Mouse (Mus musculus) midbrain, embryonic 13.5 days (tissue): ENCODE data around the gene Best2. TPM values are rescaled to one million over a fixed set of nuclear protein-coding genes. Genes with fewer than 3 reads are reported as not detected.

ENCODE experiments used
- ATAC-seq: fragments of 200-750 bp; cut with Nextera tagmentation; 2 replicates; pipeline ENCODE4 v1.8.0; 2017; ENCODE audit warnings: mild to moderate bottlenecking, moderate TSS enrichment, moderate library complexity
- H3K27ac ChIP-seq: fragments of 300-500 bp; sonication (generic); 2 replicates; pipeline ENCODE4 v1.5.1; 2015; ENCODE audit warnings: inconsistent platforms, mild to moderate bottlenecking, moderate library complexity
- H3K27me3 ChIP-seq: fragments of 300-500 bp; sonication (generic); 2 replicates; pipeline ENCODE4 v1.6.1; 2015; ENCODE audit warnings: mild to moderate bottlenecking, inconsistent platforms
- H3K36me3 ChIP-seq: fragments of 300-500 bp; sonication (generic); 2 replicates; pipeline ENCODE4 v1.6.1; 2015; ENCODE audit warnings: mild to moderate bottlenecking, inconsistent platforms
- H3K4me1 ChIP-seq: fragments of 300-500 bp; sonication (generic); replicated peaks from 2 replicates; pipeline ENCODE4 v1.6.1; 2015; ENCODE audit warnings: inconsistent platforms
- H3K4me2 ChIP-seq: fragments of 300-500 bp; sonication (generic); replicated peaks from 2 replicates; pipeline ENCODE4 v1.6.1; 2015; ENCODE audit warnings: moderate library complexity, mild to moderate bottlenecking, inconsistent platforms
- H3K4me3 ChIP-seq: fragments of 300-500 bp; sonication (generic); replicated peaks from 2 replicates; pipeline ENCODE4 v1.5.1; 2015; ENCODE audit warnings: mild to moderate bottlenecking, inconsistent platforms
- H3K9ac ChIP-seq: fragments of 300-500 bp; sonication (generic); replicated peaks from 2 replicates; pipeline ENCODE4 v1.6.1; 2015; ENCODE audit warnings: mild to moderate bottlenecking, inconsistent platforms
- H3K9me3 ChIP-seq: fragments of 300-500 bp; sonication (generic); 2 replicates; pipeline ENCODE4 v1.6.1; 2016; ENCODE audit warnings: mild to moderate bottlenecking, inconsistent platforms
- whole genome bisulfite sequencing: fragments of 180-500 bp; shearing (Covaris S2); methylation state at CpG from one replicate; pipeline ENCODE4 v1.1.7; 2015; 5-methylcytosine and 5-hydroxymethylcytosine counted together
- polyA plus RNA-seq: library from polyadenylated mRNA; unstranded; fragments of >200 nt; fragmentation: Nextera tagmentation; extraction: Ambion mirVana; gene quantifications from 2 replicates; pipeline ENCODE4 v1.2.1, GENCODE M21; 2015

The Best2 gene
- polyA plus RNA-seq, 1 experiment from 2014 or later, result not detected

DNA sequence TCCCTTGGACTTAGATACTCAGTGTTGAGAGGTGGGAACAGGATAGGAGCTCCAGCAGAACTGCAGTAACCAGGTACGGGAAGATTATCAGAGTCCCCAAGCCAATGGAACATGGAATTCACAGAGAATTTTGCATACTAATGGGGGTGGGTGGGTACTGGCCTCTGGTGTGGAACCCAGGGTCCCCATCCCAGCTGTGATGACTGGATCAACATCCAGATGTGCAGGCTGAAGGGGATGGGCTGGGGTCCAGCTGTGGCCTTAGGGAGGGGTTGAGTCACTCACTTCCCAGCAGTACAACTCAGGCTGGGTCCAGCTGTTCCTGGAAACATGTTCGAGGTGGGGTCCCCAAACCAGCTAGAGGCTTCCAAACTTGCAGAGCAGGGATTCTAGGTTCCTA is 26.4 kb downstream of the Best2 start:
- ATAC-seq, result no peak
- Histone ChIP-seq H3K36me3 (no peaks in the 10 kb centered on the region), H3K9ac (no peak overlapping the region), H3K27me3 (peaks cover 41% of the 10 kb centered on the region), H3K9me3 (no peaks in the 10 kb centered on the region), H3K4me3 (no peak overlapping the region), H3K4me2 (no peak overlapping the region), H3K4me1 (peaks cover 32% of the 10 kb centered on the region), H3K27ac (no peak overlapping the region)
- WGBS, result 60% methylated on average over 2 of the region's 2 CpGs

DNA sequence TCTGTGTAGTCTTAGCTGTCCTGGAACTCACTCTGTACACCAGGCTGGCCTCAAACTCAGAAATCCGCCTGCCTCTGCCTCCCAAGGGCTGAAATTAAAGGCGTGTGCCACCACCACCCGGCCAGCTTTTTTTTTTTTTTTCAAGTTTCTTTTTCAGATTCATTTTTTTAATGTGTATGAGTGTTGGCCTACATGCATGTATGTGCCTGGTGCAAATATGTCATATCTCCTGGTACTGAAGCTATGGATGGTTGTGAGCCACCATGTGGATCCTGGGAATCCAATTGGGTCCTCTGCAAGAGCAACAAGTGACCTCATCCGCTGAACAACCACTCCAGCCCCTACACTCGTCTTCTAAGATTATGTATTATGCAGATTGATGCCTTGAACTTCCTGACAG is 26.9 kb downstream of the Best2 start:
- Histone ChIP-seq H3K36me3 (no peaks in the 10 kb centered on the region), H3K4me1 (peaks cover 32% of the 10 kb centered on the region), H3K4me2 (no peak overlapping the region), H3K9me3 (no peaks in the 10 kb centered on the region), H3K27ac (no peak overlapping the region), H3K9ac (no peak overlapping the region), H3K27me3 (peaks cover 45% of the 10 kb centered on the region), H3K4me3 (no peak overlapping the region)
- no peak for ATAC-seq
- 81% methylated on average over 5 of the region's 5 CpGs for WGBS

DNA sequence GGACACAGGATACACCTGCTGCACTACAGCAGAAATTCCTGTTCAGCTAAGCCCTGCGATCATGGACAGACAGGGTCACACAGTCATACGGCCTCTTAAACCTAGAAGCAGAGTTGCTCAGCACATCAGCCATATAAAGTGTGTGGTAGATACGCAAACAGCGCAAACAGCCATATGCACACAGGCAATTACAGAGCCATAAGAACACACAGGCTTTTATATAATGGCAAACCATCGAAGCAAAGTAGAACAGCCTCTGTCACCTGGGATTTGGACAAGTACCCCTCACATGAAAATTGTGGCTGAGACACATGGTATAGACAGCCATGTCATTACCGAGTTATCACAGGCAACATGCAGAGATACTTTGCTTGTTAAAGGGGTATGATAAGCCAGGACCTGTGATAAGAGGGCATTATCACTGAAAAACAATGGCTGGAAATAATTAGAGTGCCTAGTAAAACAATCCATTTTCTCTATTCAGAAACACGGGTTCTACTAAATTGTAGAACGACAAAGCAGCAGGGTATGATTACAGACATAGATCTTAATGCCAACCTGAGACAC is 27.9 kb downstream of the Best2 start:
- H3K4me3 ChIP-seq, result peak overlapping the region; percentile 46
- peak overlapping the region; percentile 10; the same call in 1 of the 2 replicates for H3K27ac ChIP-seq
- peaks cover 38% of the 10 kb centered on the region for H3K4me1 ChIP-seq
- H3K4me2 ChIP-seq, result peak overlapping the region; percentile 89
- H3K9ac ChIP-seq, result peak overlapping the region; percentile 62; the same call in 1 of the 2 replicates
- ATAC-seq, result no peak
- WGBS, result 44% methylated on average over 8 of the region's 8 CpGs
- no peaks in the 10 kb centered on the region for H3K9me3 ChIP-seq
- peaks cover 51% of the 10 kb centered on the region for H3K27me3 ChIP-seq
- no peaks in the 10 kb centered on the region for H3K36me3 ChIP-seq

DNA sequence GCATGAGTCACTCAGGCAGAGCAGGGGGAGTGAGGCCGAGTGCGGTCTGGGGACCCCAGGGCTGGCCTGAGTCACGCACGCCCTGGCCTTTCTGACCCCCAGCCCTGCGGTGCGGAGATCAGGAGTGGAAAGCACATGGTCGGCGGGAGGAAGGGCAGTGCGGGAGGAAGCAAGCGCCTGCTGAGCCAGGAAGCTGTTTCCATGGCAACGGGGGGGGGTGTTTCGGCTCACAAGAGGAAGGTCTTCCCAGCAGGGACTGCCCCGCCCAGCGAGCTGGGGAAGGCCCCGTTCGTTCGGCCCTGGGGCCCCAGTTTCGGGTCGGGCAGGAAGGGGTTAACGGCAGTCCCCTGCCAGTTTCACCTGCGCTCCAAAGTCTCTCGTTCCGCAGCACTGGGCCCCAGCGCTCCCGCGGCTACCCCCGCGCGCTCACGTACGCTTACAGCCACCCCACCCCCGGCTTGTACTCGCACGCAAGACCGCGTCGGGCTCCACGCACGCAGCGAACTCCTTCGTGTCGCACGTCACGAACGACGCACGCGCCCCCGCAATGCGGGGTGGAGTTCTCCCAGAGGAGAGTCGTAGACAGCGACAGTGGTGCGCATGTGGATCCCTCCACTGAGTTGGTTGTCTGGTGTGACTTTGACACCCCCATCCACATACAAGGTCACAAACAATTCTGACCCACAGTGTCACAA is 28.5 kb downstream of the Best2 start:
- H3K27ac ChIP-seq, result peak overlapping the region; percentile 10; the same call in 1 of the 2 replicates
- peak; percentile 19; the same call in 1 of the 2 replicates for ATAC-seq

DNA sequence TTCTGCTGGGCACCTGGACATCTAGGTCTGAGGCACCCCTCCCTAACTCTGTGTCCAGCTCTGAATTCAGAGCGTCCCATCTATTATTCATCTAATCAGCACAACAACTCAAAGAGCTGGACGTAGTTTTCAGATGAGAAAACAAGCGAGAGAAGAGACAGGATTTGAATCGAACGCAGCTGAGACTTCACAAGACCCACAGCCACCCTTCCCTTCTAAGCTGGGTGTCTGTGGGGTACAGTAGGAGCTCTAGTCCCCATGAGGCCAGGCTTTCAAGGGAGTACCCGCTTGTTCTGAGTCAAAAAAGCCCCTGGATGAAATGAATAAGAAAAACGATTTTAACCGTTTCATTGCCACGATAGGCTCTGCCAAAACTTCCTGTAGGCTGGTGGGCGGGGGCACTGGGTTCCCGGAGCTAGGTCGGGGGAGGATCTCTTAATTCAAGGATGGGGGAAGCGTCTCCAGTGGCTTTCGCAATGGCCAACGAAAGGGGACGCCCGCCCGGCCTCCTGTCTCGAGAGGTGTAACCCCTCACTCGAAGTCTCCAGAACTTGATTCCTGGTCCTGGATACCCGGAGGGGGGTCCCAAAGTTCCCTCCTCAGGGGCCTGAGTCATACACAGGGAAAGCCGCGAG is 29.2 kb downstream of the Best2 start:
- Histone ChIP-seq H3K27ac (no peak overlapping the region), H3K36me3 (no peaks in the 10 kb centered on the region), H3K4me3 (peak overlapping the region; percentile 46), H3K4me1 (peaks cover 43% of the 10 kb centered on the region), H3K9me3 (no peaks in the 10 kb centered on the region), H3K9ac (peak overlapping the region; percentile 62), H3K27me3 (peaks cover 61% of the 10 kb centered on the region), H3K4me2 (peak overlapping the region; percentile 89)
- no peak for ATAC-seq
- WGBS, result under 1% methylated on average over 23 of the region's 23 CpGs

More for the DNA sequence above, 28.5 kb downstream of the Best2 start:
- peaks cover 55% of the 10 kb centered on the region for H3K27me3 ChIP-seq
- no peaks in the 10 kb centered on the region for H3K36me3 ChIP-seq
- whole genome bisulfite sequencing, result under 1% methylated on average over 53 of the region's 53 CpGs
- no peaks in the 10 kb centered on the region for H3K9me3 ChIP-seq
- H3K4me1 ChIP-seq, result peaks cover 39% of the 10 kb centered on the region
- H3K9ac ChIP-seq, result peak overlapping the region; percentile 62
- peak overlapping the region; percentile 89 for H3K4me2 ChIP-seq
- H3K4me3 ChIP-seq, result peak overlapping the region; percentile 46

DNA sequence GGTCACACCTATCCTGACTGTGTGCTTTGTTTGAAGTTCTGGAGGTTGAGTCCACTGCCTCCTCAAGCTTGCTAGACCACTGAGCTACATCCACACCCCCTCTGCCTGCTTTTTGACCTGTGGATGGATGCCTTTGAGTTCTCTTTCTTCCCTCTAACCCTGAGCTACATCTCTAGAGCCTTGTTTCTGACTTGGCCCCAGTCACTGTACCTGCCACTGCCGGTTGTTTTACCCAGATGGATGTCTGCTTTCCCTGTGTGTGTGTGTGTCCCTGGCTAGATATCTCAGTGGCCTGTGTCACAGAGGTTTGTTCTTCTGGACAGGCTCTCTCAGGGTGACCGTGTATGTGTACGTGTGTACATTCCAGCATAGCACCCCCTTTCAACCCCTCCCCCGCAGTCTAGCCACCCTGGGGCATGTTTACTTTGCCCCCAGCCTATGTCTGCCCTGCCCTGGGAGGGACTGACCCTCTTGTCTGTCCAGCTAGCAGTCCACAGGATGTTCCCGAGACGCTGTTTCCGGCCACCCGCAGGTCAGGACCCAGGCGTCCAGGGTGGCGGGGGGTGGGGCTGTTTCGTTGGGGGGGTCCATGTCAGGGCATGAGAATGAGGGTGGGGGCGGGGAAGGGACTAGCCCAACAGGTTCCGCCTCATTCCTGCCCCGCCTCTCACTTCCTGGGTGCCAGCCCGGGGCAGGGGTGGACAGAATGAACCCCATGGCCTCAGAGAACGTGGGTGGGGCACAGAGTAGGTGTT is 29.9 kb downstream of the Best2 start:
- H3K36me3 ChIP-seq, result no peaks in the 10 kb centered on the region
- H3K27ac ChIP-seq, result peak overlapping the region; percentile 44; the same call in 1 of the 2 replicates
- H3K27me3 ChIP-seq, result peaks cover 63% of the 10 kb centered on the region
- peak overlapping the region; percentile 62 for H3K9ac ChIP-seq
- H3K4me1 ChIP-seq, result peaks cover 49% of the 10 kb centered on the region
- ATAC-seq, result no peak
- peak overlapping the region; percentile 89 for H3K4me2 ChIP-seq
- H3K4me3 ChIP-seq, result no peak overlapping the region
- 13% methylated on average over 16 of the region's 16 CpGs for WGBS
- H3K9me3 ChIP-seq, result no peaks in the 10 kb centered on the region

DNA sequence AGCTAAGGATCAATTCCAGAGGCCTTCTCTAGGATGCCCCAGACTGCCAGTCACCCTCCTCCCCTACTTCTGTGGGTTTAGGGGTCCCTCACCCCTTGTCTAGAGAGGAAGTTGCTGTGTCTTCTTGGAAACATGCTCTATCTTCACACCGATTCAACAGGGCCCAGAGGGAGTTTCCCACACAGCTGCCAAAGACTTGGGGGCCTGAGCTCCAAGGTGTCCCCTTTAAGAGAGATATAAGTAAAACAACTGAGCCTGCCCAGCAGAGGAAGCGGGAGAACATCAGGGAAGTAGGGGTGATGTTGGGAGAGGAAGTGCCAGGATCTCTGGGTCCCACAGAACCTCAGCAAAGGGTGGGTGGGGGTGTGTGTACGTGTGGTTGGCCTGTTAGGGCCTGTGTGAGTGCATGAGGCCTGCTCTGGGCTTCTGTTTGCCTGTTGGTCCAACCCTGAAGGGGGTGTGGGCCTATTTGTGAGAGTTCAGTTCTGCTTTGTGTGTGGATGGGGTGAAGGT is 31.8 kb downstream of the Best2 start:
- peaks cover 64% of the 10 kb centered on the region for H3K4me1 ChIP-seq
- H3K4me2 ChIP-seq, result no peak overlapping the region
- H3K36me3 ChIP-seq, result no peaks in the 10 kb centered on the region
- no peaks in the 10 kb centered on the region for H3K9me3 ChIP-seq
- H3K27me3 ChIP-seq, result peaks cover 62% of the 10 kb centered on the region
- H3K9ac ChIP-seq, result no peak overlapping the region
- WGBS, result 57% methylated on average over 3 of the region's 3 CpGs
- no peak overlapping the region for H3K27ac ChIP-seq
- no peak overlapping the region for H3K4me3 ChIP-seq
- no peak for ATAC-seq

DNA sequence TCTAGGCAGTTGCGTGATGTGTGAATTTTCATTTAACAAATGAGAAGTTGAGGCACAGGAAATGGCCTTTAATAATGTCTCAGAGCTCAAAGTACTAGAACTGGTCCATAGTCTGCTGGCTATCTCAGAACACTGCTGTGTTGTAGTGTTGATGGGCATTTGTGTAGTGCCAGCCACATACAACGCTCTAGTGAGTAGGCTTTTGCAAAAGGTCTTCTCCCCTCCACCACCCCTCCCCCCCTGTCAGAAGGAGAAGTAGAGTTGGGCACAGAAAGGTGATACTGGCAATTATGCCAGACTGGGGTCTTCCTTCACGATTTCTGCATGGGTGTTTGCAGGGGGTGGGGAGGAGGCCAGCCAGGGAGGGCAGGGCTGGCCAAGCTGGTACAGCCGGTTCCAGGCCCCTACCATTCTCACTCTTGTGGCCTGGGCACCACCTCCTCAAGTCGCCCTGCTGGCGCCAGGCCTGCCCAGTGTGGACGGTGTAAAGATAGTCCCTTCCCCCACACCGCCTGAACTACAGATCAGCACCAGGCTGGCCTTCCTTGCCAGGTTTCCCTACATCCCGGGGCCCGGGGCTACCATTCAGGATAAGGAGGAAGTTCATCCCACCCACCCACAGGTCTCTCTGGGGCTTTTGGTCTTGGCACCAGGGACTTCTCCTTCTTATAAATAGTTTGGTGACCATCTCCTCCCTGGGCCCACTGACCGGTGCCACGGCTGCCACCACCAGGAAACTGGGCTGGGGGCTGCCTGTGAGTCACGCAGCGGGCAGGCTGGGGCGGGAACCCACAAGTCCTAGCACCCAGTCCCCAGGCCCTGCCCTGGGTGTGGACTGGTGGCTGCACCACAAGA is 32.5 kb downstream of the Best2 start:
- Histone ChIP-seq H3K4me2 (no peak overlapping the region), H3K4me1 (peaks cover 71% of the 10 kb centered on the region), H3K27ac (peak overlapping the region; percentile 51; the same call in 1 of the 2 replicates), H3K4me3 (no peak overlapping the region), H3K9me3 (no peaks in the 10 kb centered on the region), H3K27me3 (peaks cover 63% of the 10 kb centered on the region), H3K36me3 (no peaks in the 10 kb centered on the region), H3K9ac (no peak overlapping the region)
- no peak for ATAC-seq
- 85% methylated on average over 15 of the region's 15 CpGs for WGBS

DNA sequence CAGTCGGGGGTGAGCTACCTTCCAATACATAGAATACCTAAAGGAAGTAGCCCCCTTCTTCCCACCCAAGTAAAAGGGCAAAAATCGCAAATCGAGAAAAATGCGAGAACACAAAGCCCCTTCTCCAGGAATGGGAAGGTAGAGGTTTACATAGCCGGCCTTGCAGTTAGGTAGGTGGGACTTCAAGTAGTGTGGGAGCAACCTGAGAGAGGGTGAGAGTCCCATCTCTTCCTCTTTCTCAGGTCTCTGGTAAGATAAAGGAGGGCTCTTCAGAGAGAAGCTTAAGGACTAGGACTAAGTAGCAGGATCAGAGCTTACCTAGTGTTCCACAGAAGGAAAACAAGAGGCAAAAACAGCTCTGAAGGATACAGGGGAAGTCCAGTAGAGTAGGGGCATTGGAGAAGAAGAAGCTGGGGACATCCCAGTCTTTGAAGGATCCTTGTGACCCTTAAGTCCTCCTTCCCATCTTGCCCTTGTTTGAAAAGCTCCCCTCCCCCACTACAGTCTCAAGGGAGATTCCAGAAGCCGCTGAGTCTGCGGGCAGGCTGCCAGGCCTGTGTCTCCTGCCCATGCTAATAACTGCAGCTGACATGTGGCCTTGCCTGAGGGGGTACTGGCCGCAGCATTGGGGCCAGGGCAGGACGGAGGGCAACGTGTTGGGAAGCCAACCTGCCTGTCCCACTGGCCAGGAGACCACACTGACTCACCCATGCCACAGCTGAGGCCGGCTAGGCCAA is 33.5 kb downstream of the Best2 start:
- Histone ChIP-seq H3K27ac (peak overlapping the region; percentile 51; the same call in 1 of the 2 replicates), H3K4me1 (peaks cover 77% of the 10 kb centered on the region), H3K36me3 (no peaks in the 10 kb centered on the region), H3K4me2 (peak overlapping the region; percentile 95), H3K27me3 (peaks cover 60% of the 10 kb centered on the region), H3K9ac (peak overlapping the region; percentile 4; the same call in 1 of the 2 replicates), H3K4me3 (no peak overlapping the region), H3K9me3 (no peaks in the 10 kb centered on the region)
- 38% methylated on average over 11 of the region's 11 CpGs for WGBS
- no peak for ATAC-seq

DNA sequence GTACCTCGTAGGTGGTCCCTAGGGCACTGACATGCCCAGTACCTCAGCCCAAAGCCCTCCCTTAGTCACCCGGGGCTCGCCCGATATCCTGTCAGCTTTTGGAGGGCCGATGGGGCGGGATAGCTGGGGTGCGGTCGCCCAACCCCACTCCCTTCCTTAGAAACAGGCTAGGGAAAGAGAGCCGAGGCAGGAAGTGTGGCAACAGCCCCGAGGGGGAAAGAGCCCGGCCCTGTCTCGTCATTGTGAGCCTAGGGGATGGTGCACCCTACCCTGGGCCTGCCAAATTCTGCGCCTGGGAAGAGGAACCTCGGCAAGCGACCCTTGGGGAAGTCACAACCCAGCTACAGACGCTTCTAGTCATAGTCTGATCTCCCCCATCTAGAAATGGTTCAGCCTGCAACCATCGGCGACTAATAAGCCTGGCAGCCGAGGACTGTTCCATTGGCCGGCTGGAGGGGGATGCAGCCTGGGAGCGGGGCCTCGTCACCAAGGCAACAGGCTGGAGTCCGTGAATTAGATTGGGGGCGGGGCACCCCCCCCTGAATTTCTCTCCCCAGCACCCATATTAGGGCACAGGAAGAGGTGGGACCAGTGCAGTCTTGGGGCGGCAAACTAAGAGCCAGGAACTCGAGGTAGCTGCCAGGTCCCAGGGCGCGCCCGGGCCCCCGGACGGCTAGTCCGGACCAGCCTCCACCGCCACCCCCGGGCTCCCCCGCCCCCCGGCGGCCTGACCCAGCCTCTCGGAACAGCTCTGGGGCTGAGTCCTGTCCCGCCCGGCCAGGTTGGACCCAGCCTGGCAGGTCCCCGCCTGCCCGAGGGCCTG is 34.5 kb downstream of the Best2 start:
- peaks cover 57% of the 10 kb centered on the region for H3K27me3 ChIP-seq

More for the DNA sequence above, 34.5 kb downstream of the Best2 start:
- Histone ChIP-seq H3K9ac (peak overlapping the region; percentile 46; the same call in 1 of the 2 replicates), H3K9me3 (no peaks in the 10 kb centered on the region), H3K4me2 (peak overlapping the region; percentile 95), H3K27ac (peak overlapping the region; percentile 35; the same call in 1 of the 2 replicates), H3K36me3 (peaks cover 5% of the 10 kb centered on the region; the same call in 1 of the 2 replicates), H3K4me3 (peak overlapping the region; percentile 53), H3K4me1 (peaks cover 74% of the 10 kb centered on the region)
- ATAC-seq, result peak; percentile 21
- 3% methylated on average over 42 of the region's 42 CpGs for WGBS
